Mouse (Mus musculus) CH12.LX (cell line): ENCODE data around the gene Wtap.

Experiments
- CHD1 ChIP-seq: IDR thresholded peaks from 2 replicates; pipeline ENCODE4 v1.6.1; 2012; ENCODE audit warnings: low read depth, low read length, improper control_type of control experiment, inconsistent platforms
- CHD2 ChIP-seq: IDR thresholded peaks from 2 replicates; pipeline ENCODE4 v1.6.1; 2011; ENCODE audit warnings: low read length, improper control_type of control experiment
- CTCF ChIP-seq, 2 experiments: IDR thresholded peaks in 1 of 2; conservative IDR thresholded peaks in 1 of 2; 2 replicates each; pipeline ENCODE4 v1.5.1; 2011 to 2012; ENCODE audit warnings: low read depth in 2 of 2, low read length in 2 of 2, improper control_type of control experiment in 1 of 2, inconsistent platforms in 1 of 2, mild to moderate bottlenecking in 1 of 2, moderate library complexity in 1 of 2
- EP300 ChIP-seq: IDR thresholded peaks from 2 replicates; pipeline ENCODE4 v1.6.1; 2011; ENCODE audit warnings: low read length, improper control_type of control experiment
- HCFC1 ChIP-seq: IDR thresholded peaks from 2 replicates; pipeline ENCODE4 v1.6.1; 2012; ENCODE audit warnings: low read depth, mild to moderate bottlenecking, inconsistent platforms, low read length, improper control_type of control experiment
- KAT2A ChIP-seq: IDR thresholded peaks from 2 replicates; pipeline ENCODE4 v1.6.1; 2012; ENCODE audit warnings: low read length, improper control_type of control experiment, inconsistent platforms; ENCODE audit not compliant: insufficient replicate concordance
- MAX ChIP-seq: IDR thresholded peaks from 2 replicates; pipeline ENCODE4 v1.6.1; 2011; ENCODE audit warnings: low read length, improper control_type of control experiment
- MEF2A ChIP-seq: IDR thresholded peaks from 2 replicates; pipeline ENCODE4 v1.6.1; 2014; ENCODE audit warnings: low read depth, mild to moderate bottlenecking, inconsistent platforms, low read length, improper control_type of control experiment, borderline replicate concordance
- NRF1 ChIP-seq: IDR thresholded peaks from 2 replicates; pipeline ENCODE4 v1.6.1; 2014; ENCODE audit warnings: low read depth, mild to moderate bottlenecking, inconsistent platforms, low read length, improper control_type of control experiment, moderate library complexity
- POLR2A ChIP-seq: IDR thresholded peaks from 2 replicates; pipeline ENCODE4 v1.6.1; 2011; ENCODE audit warnings: low read depth, mild to moderate bottlenecking, improper control_type of control experiment, low read length
- USF2 ChIP-seq: conservative IDR thresholded peaks from 2 replicates; pipeline ENCODE4 v1.6.1; 2011; ENCODE audit warnings: low read depth, low read length, improper control_type of control experiment

DNA sequence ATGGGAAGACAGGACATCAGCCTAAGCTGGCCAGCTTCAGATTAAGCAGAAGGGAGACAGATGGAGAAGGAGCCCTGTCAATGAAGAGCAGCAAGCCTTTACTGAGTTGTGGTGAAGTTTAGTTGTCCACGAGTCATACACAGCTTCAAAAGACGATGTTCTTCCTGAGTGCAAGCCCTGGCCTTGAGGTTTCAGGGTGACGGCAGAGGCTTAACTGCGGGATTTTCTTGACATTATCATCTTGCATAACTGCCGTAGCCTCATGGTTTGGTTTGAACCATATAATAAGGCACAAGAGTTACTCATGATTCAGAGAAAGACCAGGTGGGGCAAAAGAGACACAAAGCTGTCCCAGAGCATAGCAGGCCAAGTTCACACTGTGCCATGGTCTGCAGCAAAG is 3.9 kb upstream of the Wtap start:
- no peak for TF ChIP-seq CHD1
- TF ChIP-seq HCFC1 = no peak
- no peak for TF ChIP-seq CTCF (conservative IDR thresholded peaks at IDR 0.05 in 1 of 2, IDR thresholded peaks at IDR 0.05 in 1 of 2; ENCODE audit: low read depth in 2 of 2, low read length in 2 of 2)
- TF ChIP-seq MEF2A = no peak
- no peak for TF ChIP-seq POLR2A
- no peak for TF ChIP-seq KAT2A
- TF ChIP-seq USF2 = no peak
- TF ChIP-seq MAX = no peak
- TF ChIP-seq NRF1 = no peak
- TF ChIP-seq CHD2 = no peak
- TF ChIP-seq EP300 = no peak
